29 mouse cellular contexts compared by ENCODE assay signal in genomic region chr2:147023560-147023959, GRCm38 (mm10). TPM values are rescaled to one million over a fixed set of nuclear protein-coding genes. Genes with fewer than 3 reads are reported as not detected.
DNase-seq lines count a peak whose midpoint lies in the region; ATAC-seq and TF ChIP-seq lines count a peak whose summit lies in the region.
"Had no signal": no experiment of that assay in that cellular context is flagged by ENCODE, and none has a peak within 500 bp of the region (broad histone marks: within the 10 kb centered on the region; RNA-seq: fewer than 3 reads in every experiment).

No protein-coding gene starts in this region.

- 75% methylated on average over 4 of the region's 4 CpGs for WGBS in heart, embryonic 12.5 days
- WGBS in heart, adult 2 months = 65% methylated on average over 4 of the region's 4 CpGs

- H3K79me2 ChIP-seq in heart, adult 2 months (replicated peaks; ENCODE audit: control insufficient read depth, insufficient read depth, low read length) = 0 out of 2 replicates have a peak, but pooled peaks cover 1% of the 10 kb centered on the region

- no peaks in the 10 kb centered on the region for H3K4me1 ChIP-seq in heart, embryonic 12.5 days (replicated peaks)
- peaks cover 2% of the 10 kb centered on the region; the same call in 1 of the 2 replicates for H3K4me1 ChIP-seq in heart, adult 2 months (ENCODE audit: control insufficient read depth, insufficient read depth, low read length)
- H3K4me1 ChIP-seq: forebrain, embryonic 10.5 days; forebrain, embryonic 15.5 days; limb, embryonic 10.5 days; limb, embryonic 15.5 days; midbrain, embryonic 10.5 days; stomach, embryonic 15.5 days had no signal

- no peak for TF ChIP-seq CTCF in heart, adult 2 months (IDR thresholded peaks at IDR 0.05)

- peak; percentile 21 for DNase-seq in heart, adult 11 months
- no peak for DNase-seq in thymus, postnatal 0 days (ENCODE audit: low spot score)
- no peak for DNase-seq in heart, adult 2 months
- no peak for DNase-seq in left cerebral cortex, postnatal 14 days (ENCODE audit: low spot score in 2 of 2)
- DNase-seq: adrenal gland, adult 2 months; adrenal gland, postnatal 36 days; cerebellum, adult 9-10 months; gastrocnemius, postnatal 25 days; heart, postnatal 14 days; layer of hippocampus, postnatal 36 days; liver, embryonic 13.5 days; lung, adult 18-20 months; lung, postnatal 4 days; right cerebral cortex, postnatal 4 days; thymus, postnatal 14 days had no signal

- H3K27me3 ChIP-seq in heart, embryonic 12.5 days (replicated peaks) = no peaks in the 10 kb centered on the region
- no peaks in the 10 kb centered on the region for H3K27me3 ChIP-seq in heart, adult 2 months (ENCODE audit: control insufficient read depth, insufficient read depth, low read length)
- H3K27me3 ChIP-seq: embryonic facial prominence, embryonic 13.5 days; forebrain, embryonic 15.5 days; limb, embryonic 15.5 days; liver, embryonic 13.5 days; neural tube, embryonic 13.5 days; stomach, embryonic 15.5 days had no signal

- no peak for ATAC-seq in heart, embryonic 12.5 days (ENCODE audit: insufficient number of reproducible peaks, low FRiP score)
- ATAC-seq in common myeloid progenitor, adult 5-6 weeks (replicated peaks; ENCODE audit: low read depth, poor library complexity, severe bottlenecking) = peak; percentile 61
- peak; percentile 75 for ATAC-seq in megakaryocyte, adult 5-6 weeks (ENCODE audit: poor library complexity, severe bottlenecking)
- ATAC-seq: forebrain, embryonic 15.5 days; hindbrain, postnatal 0 days; intestine, postnatal 0 days; lung, postnatal 0 days had no signal

- no peak overlapping the region for H3K4me3 ChIP-seq in heart, embryonic 12.5 days
- no peak overlapping the region for H3K4me3 ChIP-seq in heart, adult 2 months
- H3K4me3 ChIP-seq: embryonic facial prominence, embryonic 13.5 days; forebrain, embryonic 10.5 days; forebrain, embryonic 15.5 days; limb, embryonic 10.5 days; limb, embryonic 15.5 days; liver, embryonic 13.5 days; midbrain, embryonic 10.5 days; neural tube, embryonic 13.5 days; stomach, embryonic 15.5 days had no signal

- no peak overlapping the region for H3K4me2 ChIP-seq in heart, embryonic 12.5 days
- H3K4me2 ChIP-seq: embryonic facial prominence, embryonic 13.5 days; forebrain, embryonic 15.5 days; limb, embryonic 15.5 days; liver, embryonic 13.5 days; neural tube, embryonic 13.5 days; stomach, embryonic 15.5 days had no signal

- no peaks in the 10 kb centered on the region for H3K9me3 ChIP-seq in heart, embryonic 12.5 days (replicated peaks)
- H3K9me3 ChIP-seq: embryonic facial prominence, embryonic 13.5 days; forebrain, embryonic 10.5 days; forebrain, embryonic 15.5 days; limb, embryonic 10.5 days; limb, embryonic 15.5 days; liver, embryonic 13.5 days; midbrain, embryonic 10.5 days; neural tube, embryonic 13.5 days; stomach, embryonic 15.5 days had no signal

- peaks cover 12% of the 10 kb centered on the region for H3K36me3 ChIP-seq in heart, embryonic 12.5 days
- peaks cover 14% of the 10 kb centered on the region for H3K36me3 ChIP-seq in heart, adult 2 months (ENCODE audit: control insufficient read depth, insufficient read depth, low read length)

- no peak overlapping the region for H3K9ac ChIP-seq in heart, embryonic 12.5 days
- H3K9ac ChIP-seq in heart, adult 2 months (ENCODE audit: low read depth, low read length) = no peak overlapping the region
- H3K9ac ChIP-seq: embryonic facial prominence, embryonic 13.5 days; forebrain, embryonic 15.5 days; limb, embryonic 15.5 days; liver, embryonic 13.5 days; neural tube, embryonic 13.5 days; stomach, embryonic 15.5 days had no signal

- H3K27ac ChIP-seq in heart, embryonic 12.5 days (ENCODE audit: poor library complexity, severe bottlenecking) = no peak overlapping the region
- no peak overlapping the region for H3K27ac ChIP-seq in heart, adult 2 months
- H3K27ac ChIP-seq: embryonic facial prominence, embryonic 13.5 days; forebrain, embryonic 10.5 days; forebrain, embryonic 15.5 days; hindbrain, postnatal 0 days; limb, embryonic 10.5 days; limb, embryonic 15.5 days; liver, embryonic 13.5 days; midbrain, embryonic 10.5 days; neural tube, embryonic 13.5 days; stomach, embryonic 15.5 days had no signal

- TF ChIP-seq POLR2A in heart, adult 2 months (IDR thresholded peaks at IDR 0.05; ENCODE audit: insufficient read depth, low read depth, low read length) = no peak

- intact Hi-C loops in heart, adult 2 months (cut with DNase I) = no loop called here
- intact Hi-C loops in left cerebral cortex, postnatal 14 days (cut with DNase I) = no loop called here

- no peak for TF ChIP-seq EP300 in heart, adult 2 months (IDR thresholded peaks at IDR 0.05; ENCODE audit: insufficient read depth, low read depth, low read length)

RNA-seq across cellular contexts. Expression of gene Xrn2, which starts 10.8 kb away (rescaled TPM):
- 62.0 and 64.3 TPM in 2 replicates for polyA plus RNA-seq in heart, embryonic 12.5 days (2016; fragmentation: Nextera tagmentation; extraction: Ambion mirVana)
- total RNA-seq in common myeloid progenitor, adult 5-6 weeks (2017) = 202 and 227 TPM in 2 replicates
- total RNA-seq in megakaryocyte, adult 5-6 weeks (2015) = 92.3 and 94.3 TPM in 2 replicates
- total RNA-seq in megakaryocyte, adult 5-6 weeks (2017) = 156 and 158 TPM in 2 replicates
- polyA plus RNA-seq in thymus, postnatal 0 days (2015; fragmentation: Nextera tagmentation; extraction: Ambion mirVana) = 76.1 and 87.8 TPM in 2 replicates
- total RNA-seq in heart, adult 2 months (2021) = 10 to 100 TPM; 21.6 to 22.1 TPM
- 11.1 and 22.2 TPM in 2 replicates for polyA plus RNA-seq in heart, adult 2 months (2012; rRNA removed)
- 10 to 100 TPM; 44.7 to 45.5 TPM for total RNA-seq in left cerebral cortex, postnatal 14 days (2021)
